Mouse (Mus musculus): ENCODE data around the gene Angptl2. TPM values are rescaled to one million over a fixed set of nuclear protein-coding genes. Genes with fewer than 3 reads are reported as not detected.

Gene Angptl2
- polyA plus RNA-seq, 1 experiment from 2014 or later: 40.9 TPM

- WGBS: 88% methylated on average over 6 of the region's 6 CpGs
- Histone ChIP-seq H3K27ac (no peak overlapping the region), H3K4me1 (peaks cover 5% of the 10 kb centered on the region; the same call in 1 of the 2 replicates), H3K9me3 (replicated peaks) (no peaks in the 10 kb centered on the region), H3K4me2 (no peak overlapping the region), H3K9ac (no peak overlapping the region), H3K4me3 (replicated peaks) (no peak overlapping the region), H3K36me3 (peaks cover 38% of the 10 kb centered on the region), H3K27me3 (no peaks in the 10 kb centered on the region)
- ATAC-seq (replicated peaks; ENCODE audit: low FRiP score): no peak
Measured at GRCm38 (mm10) chr2:33244880-33245279, 29.0 kb downstream of the Angptl2 start.

GRCm38 (mm10) chr2:33245350-33245749, 29.5 kb downstream of the Angptl2 start:
- Histone ChIP-seq H3K9me3 (replicated peaks) (no peaks in the 10 kb centered on the region), H3K9ac (no peak overlapping the region), H3K4me1 (peaks cover 7% of the 10 kb centered on the region; the same call in 1 of the 2 replicates), H3K36me3 (peaks cover 38% of the 10 kb centered on the region), H3K4me2 (no peak overlapping the region), H3K27ac (no peak overlapping the region), H3K4me3 (replicated peaks) (no peak overlapping the region), H3K27me3 (no peaks in the 10 kb centered on the region)
- ATAC-seq (replicated peaks; ENCODE audit: low FRiP score): no peak

DNA sequence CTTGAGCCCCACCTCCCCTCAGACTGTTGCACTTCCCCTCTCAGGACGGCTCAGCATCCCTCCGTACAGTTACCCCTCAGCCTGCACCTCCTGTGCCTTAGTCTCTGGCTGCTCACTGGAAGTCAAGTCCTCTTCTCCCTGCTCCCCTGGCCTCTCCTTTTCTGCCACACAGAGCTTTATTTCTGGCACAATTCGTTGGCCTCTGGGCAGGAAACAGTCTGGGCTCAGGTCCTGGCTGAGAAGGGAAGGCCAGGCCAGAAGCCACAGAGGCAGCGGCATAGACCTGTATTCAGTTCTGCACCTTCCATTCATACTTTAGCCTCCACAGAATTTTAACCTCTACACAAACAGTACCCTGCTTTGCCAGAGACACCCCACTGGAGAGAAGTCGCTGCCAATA, 31.0 kb downstream of the Angptl2 start:
- Histone ChIP-seq H3K4me3 (replicated peaks) (no peak overlapping the region), H3K4me1 (peaks cover 9% of the 10 kb centered on the region; the same call in 1 of the 2 replicates), H3K27me3 (no peaks in the 10 kb centered on the region), H3K27ac (no peak overlapping the region), H3K9ac (no peak overlapping the region), H3K9me3 (replicated peaks) (no peaks in the 10 kb centered on the region), H3K4me2 (no peak overlapping the region), H3K36me3 (peaks cover 35% of the 10 kb centered on the region)
- 85% methylated on average over 5 of the region's 5 CpGs for WGBS
- no peak for ATAC-seq (replicated peaks; ENCODE audit: low FRiP score)

DNA sequence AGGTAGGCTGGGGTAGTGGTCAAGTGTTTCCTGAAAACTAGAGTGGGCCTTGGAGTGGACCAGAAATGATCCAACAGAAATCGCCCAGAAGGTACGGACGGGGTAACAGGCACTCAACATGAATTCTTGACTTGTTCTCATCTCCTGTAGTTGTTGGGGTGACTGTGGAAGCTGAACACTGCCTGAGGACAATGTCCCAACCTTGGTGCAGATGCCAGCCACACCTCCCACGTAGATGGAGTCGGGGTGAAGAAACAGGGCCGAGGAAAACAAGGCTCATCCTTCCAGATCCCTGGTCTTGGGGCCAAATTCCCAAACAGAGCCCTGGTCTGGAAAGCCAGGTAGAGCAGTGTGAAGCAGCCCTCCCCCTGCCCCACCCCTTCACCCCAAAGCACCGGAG, 32.7 kb downstream of the Angptl2 start:
- WGBS: 88% methylated on average over 7 of the region's 7 CpGs
- ATAC-seq (replicated peaks; ENCODE audit: low FRiP score): no peak

GRCm38 (mm10) chr2:33249922-33250633, 34.2 kb downstream of the Angptl2 start:
- no peak for ATAC-seq (replicated peaks; ENCODE audit: low FRiP score)
- Histone ChIP-seq H3K9ac (no peak overlapping the region), H3K4me2 (no peak overlapping the region), H3K4me1 (peaks cover 24% of the 10 kb centered on the region), H3K4me3 (replicated peaks) (no peak overlapping the region), H3K9me3 (replicated peaks) (no peaks in the 10 kb centered on the region), H3K27ac (no peak overlapping the region), H3K36me3 (peaks cover 5% of the 10 kb centered on the region; the same call in 1 of the 2 replicates), H3K27me3 (no peaks in the 10 kb centered on the region)
- 52% methylated on average over 3 of the region's 3 CpGs for WGBS

More for the DNA sequence above, 32.7 kb downstream of the Angptl2 start:
- Histone ChIP-seq H3K9ac (no peak overlapping the region), H3K4me2 (no peak overlapping the region), H3K4me3 (replicated peaks) (no peak overlapping the region), H3K27ac (no peak overlapping the region), H3K9me3 (replicated peaks) (no peaks in the 10 kb centered on the region), H3K36me3 (peaks cover 19% of the 10 kb centered on the region; the same call in 1 of the 2 replicates), H3K27me3 (no peaks in the 10 kb centered on the region), H3K4me1 (peaks cover 14% of the 10 kb centered on the region)

GRCm38 (mm10) chr2:33252751-33253150, 36.9 kb downstream of the Angptl2 start:
- Histone ChIP-seq H3K9me3 (replicated peaks) (no peaks in the 10 kb centered on the region), H3K9ac (no peak overlapping the region), H3K27me3 (no peaks in the 10 kb centered on the region), H3K36me3 (no peaks in the 10 kb centered on the region), H3K27ac (no peak overlapping the region), H3K4me3 (replicated peaks) (no peak overlapping the region), H3K4me1 (peaks cover 29% of the 10 kb centered on the region), H3K4me2 (no peak overlapping the region)
- ATAC-seq (replicated peaks; ENCODE audit: low FRiP score): no peak
- 92% methylated on average over 6 of the region's 6 CpGs for WGBS

- H3K4me2 ChIP-seq: no peak overlapping the region
- no peaks in the 10 kb centered on the region for H3K27me3 ChIP-seq
- no peak overlapping the region for H3K27ac ChIP-seq
- peak; percentile 52; the same call in 1 of the 2 replicates for ATAC-seq (replicated peaks; ENCODE audit: low FRiP score)
- H3K4me1 ChIP-seq: peaks cover 29% of the 10 kb centered on the region
- no peak overlapping the region for H3K9ac ChIP-seq
- no peak overlapping the region for H3K4me3 ChIP-seq (replicated peaks)
- no peaks in the 10 kb centered on the region for H3K9me3 ChIP-seq (replicated peaks)
- 32% methylated on average over 4 of the region's 4 CpGs for WGBS
- H3K36me3 ChIP-seq: no peaks in the 10 kb centered on the region
Measured at GRCm38 (mm10) chr2:33253572-33254190, 37.8 kb downstream of the Angptl2 start.

DNA sequence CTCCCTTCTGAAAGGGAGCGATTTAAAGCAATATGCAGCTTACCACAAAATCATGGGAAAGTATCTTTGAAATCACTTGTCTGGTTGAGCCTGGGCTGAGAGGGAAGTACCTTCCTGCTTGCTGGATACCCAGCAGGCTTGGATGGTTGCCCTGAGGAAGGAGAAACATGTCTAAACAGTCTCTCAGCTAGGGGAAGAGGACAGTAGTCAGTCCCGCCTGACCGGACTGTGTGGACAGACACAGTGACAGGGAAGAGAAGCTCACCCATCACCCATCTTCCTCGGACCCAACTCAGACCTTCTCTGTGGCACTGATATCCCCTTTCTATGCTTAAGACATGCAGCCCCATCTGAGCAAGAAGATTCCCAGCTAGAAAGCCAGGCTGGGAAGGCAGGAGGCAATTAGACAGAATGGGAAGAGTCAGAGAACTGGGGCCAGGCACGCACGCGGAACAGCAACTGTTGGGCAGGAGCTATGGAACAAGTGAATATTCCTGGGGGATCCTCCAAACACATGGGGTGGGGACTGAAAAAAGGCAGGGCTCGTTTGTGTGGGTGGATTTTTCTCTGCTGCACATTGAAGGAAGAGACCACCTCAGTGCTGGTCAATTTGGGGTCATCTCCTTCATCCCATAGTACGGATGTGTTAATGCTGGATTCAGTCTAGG, 38.6 kb downstream of the Angptl2 start:
- Histone ChIP-seq H3K9me3 (replicated peaks) (no peaks in the 10 kb centered on the region), H3K4me1 (peaks cover 29% of the 10 kb centered on the region), H3K36me3 (no peaks in the 10 kb centered on the region), H3K9ac (no peak overlapping the region), H3K4me3 (replicated peaks) (no peak overlapping the region), H3K4me2 (no peak overlapping the region), H3K27ac (no peak overlapping the region), H3K27me3 (no peaks in the 10 kb centered on the region)
- 85% methylated on average over 9 of the region's 9 CpGs for WGBS
- ATAC-seq (replicated peaks; ENCODE audit: low FRiP score): no peak

DNA sequence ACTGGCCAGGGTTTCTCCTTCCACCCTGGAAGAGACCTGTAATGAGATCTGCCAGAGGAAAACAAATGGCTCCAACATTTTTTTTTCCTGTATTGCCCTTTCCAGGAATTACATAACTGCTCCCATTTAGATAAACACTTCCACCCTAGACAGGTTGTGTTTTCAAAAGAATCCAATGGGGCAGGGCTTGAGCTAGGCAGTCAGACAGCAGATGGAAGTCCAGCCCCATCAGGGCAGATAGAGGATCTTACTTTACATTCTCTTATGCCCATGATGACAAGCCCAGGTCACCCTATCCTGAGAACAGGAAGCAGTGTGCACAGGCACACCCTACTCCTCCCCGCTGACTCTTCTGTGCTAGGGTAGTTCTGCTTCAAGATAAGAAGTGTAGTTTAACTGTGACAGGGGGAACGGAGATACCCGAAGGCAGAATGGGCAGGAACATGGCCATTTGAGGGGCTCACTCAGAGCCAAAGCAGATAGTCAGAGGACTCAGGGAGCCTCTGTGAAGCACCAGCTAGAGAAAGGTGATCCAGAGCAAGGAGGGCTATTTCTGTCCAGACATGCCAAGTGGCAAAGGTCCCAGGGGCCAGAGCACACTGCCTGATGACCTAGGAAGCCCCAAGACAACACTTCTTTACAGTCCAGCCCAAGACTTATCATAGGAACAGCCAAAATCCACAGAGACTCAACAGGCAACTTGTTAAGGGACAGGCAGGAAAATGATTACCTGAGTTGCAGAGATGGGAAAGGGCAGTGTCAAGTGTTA, 41.1 kb downstream of the Angptl2 start:
- Histone ChIP-seq H3K9ac (no peak overlapping the region), H3K27me3 (no peaks in the 10 kb centered on the region), H3K4me2 (no peak overlapping the region), H3K9me3 (replicated peaks) (no peaks in the 10 kb centered on the region), H3K27ac (no peak overlapping the region), H3K4me1 (peaks cover 21% of the 10 kb centered on the region), H3K36me3 (no peaks in the 10 kb centered on the region), H3K4me3 (replicated peaks) (no peak overlapping the region)
- 77% methylated on average over 3 of the region's 3 CpGs for WGBS
- ATAC-seq (replicated peaks; ENCODE audit: low FRiP score): no peak

DNA sequence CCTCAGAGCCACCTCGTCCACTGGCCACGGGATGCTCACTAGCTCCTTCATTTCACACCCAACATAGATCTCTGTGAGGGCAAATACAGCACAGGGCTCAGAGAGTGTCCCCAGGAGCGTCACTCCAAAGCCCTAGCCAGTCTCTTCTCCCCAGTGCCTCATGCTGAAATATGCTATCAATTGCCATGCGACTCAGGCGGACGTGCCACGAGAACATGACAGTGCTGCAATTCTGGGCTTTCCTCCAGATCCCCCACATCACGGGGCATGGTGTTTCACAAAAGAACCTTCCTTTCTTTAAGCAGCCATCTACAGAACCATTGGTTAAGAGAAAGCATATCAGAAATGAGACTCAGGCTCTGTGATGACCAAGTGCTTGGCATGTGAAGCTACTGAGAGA, 44.9 kb downstream of the Angptl2 start:
- 0 out of 2 replicates have a peak, but pooled peaks cover 8% of the 10 kb centered on the region for H3K4me1 ChIP-seq
- H3K4me2 ChIP-seq: no peak overlapping the region
- H3K9ac ChIP-seq: no peak overlapping the region
- ATAC-seq (replicated peaks; ENCODE audit: low FRiP score): no peak
- H3K36me3 ChIP-seq: no peaks in the 10 kb centered on the region
- no peak overlapping the region for H3K27ac ChIP-seq
- no peaks in the 10 kb centered on the region for H3K27me3 ChIP-seq
- no peak overlapping the region for H3K4me3 ChIP-seq (replicated peaks)
- 86% methylated on average over 8 of the region's 8 CpGs for WGBS
- no peaks in the 10 kb centered on the region for H3K9me3 ChIP-seq (replicated peaks)

DNA sequence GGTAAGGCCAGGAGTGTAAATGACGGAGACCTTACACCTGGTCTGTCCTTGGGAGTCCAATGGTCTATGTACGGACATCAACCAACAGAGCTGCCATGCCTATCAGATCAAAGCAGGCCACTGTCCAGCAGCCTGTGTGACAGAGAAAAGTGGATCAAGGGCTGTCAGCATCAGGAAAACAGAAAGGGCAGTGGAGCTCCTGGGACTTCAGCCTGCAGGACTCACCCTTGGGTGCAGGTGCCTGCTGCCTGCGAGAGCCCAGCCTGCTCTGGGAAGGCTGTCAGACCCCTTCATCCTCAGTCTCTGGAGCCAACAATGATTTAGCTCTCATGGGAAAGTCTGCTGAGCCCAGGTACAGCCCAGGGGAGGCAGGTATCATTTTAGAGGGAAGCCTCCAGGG, 45.6 kb downstream of the Angptl2 start:
- no peak for ATAC-seq (replicated peaks; ENCODE audit: low FRiP score)
- no peaks in the 10 kb centered on the region for H3K27me3 ChIP-seq
- no peak overlapping the region for H3K27ac ChIP-seq
- H3K9ac ChIP-seq: no peak overlapping the region
- H3K36me3 ChIP-seq: no peaks in the 10 kb centered on the region
- 0 out of 2 replicates have a peak, but pooled peaks cover 6% of the 10 kb centered on the region for H3K4me1 ChIP-seq
- 88% methylated on average over 3 of the region's 3 CpGs for WGBS
- H3K4me2 ChIP-seq: no peak overlapping the region
- H3K4me3 ChIP-seq (replicated peaks): no peak overlapping the region
- H3K9me3 ChIP-seq (replicated peaks): no peaks in the 10 kb centered on the region

Measured in kidney, embryonic 15.5 days (tissue).